Mouse (Mus musculus): ENCODE measurements around the gene Zfp687. TPM values are rescaled to one million over a fixed set of nuclear protein-coding genes. Genes with fewer than 3 reads are reported as not detected.

Gene Zfp687
- polyA plus RNA-seq, 1 experiment from 2014 or later, result 18.0 TPM

- no peaks in the 10 kb centered on the region for H3K9me3 ChIP-seq (replicated peaks; ENCODE audit: control insufficient read depth, low read length)
- DNase-seq (ENCODE audit: low spot score) (no peak), ATAC-seq (replicated peaks; ENCODE audit: insufficient number of reproducible peaks, low FRiP score, low TSS enrichment, low read depth) (no peak)
- H3K36me3 ChIP-seq (replicated peaks; ENCODE audit: control insufficient read depth, insufficient read depth, low read depth, low read length), result no peaks in the 10 kb centered on the region
- no peak overlapping the region for H3K9ac ChIP-seq (replicated peaks; ENCODE audit: low read length)
- no peak overlapping the region for H3K4me3 ChIP-seq (ENCODE audit: low read depth, low read length)
- 88% methylated on average over 3 of the region's 3 CpGs for WGBS
- no peaks in the 10 kb centered on the region for H3K4me1 ChIP-seq (ENCODE audit: control insufficient read depth, insufficient read depth, low read length)
- H3K27me3 ChIP-seq (ENCODE audit: control insufficient read depth, insufficient read depth, low read length), result no peaks in the 10 kb centered on the region
- no peak overlapping the region for H3K27ac ChIP-seq (replicated peaks; ENCODE audit: low read depth, low read length)
- H3K4me2 ChIP-seq (ENCODE audit: low read depth, low read length), result no peak overlapping the region
Measured at GRCm38 (mm10) chr3:94972552-94972951, 42.7 kb downstream of the Zfp687 start.

- H3K9me3 ChIP-seq (replicated peaks; ENCODE audit: control insufficient read depth, low read length), result no peaks in the 10 kb centered on the region
- 67% methylated on average over 1 of the region's 1 CpGs for WGBS
- H3K27me3 ChIP-seq (ENCODE audit: control insufficient read depth, insufficient read depth, low read length), result no peaks in the 10 kb centered on the region
- DNase-seq (ENCODE audit: low spot score) (no peak), ATAC-seq (replicated peaks; ENCODE audit: insufficient number of reproducible peaks, low FRiP score, low TSS enrichment, low read depth) (no peak)
- no peak overlapping the region for H3K4me2 ChIP-seq (ENCODE audit: low read depth, low read length)
- H3K4me3 ChIP-seq (ENCODE audit: low read depth, low read length), result no peak overlapping the region
- H3K27ac ChIP-seq (replicated peaks; ENCODE audit: low read depth, low read length), result no peak overlapping the region; the same call in 1 of the 2 replicates
- H3K9ac ChIP-seq (replicated peaks; ENCODE audit: low read length), result no peak overlapping the region
- H3K4me1 ChIP-seq (ENCODE audit: control insufficient read depth, insufficient read depth, low read length), result no peaks in the 10 kb centered on the region
- H3K36me3 ChIP-seq (replicated peaks; ENCODE audit: control insufficient read depth, insufficient read depth, low read depth, low read length), result no peaks in the 10 kb centered on the region
Measured at GRCm38 (mm10) chr3:94965878-94966277, 49.4 kb downstream of the Zfp687 start.

- no peak overlapping the region for H3K9ac ChIP-seq (replicated peaks; ENCODE audit: low read length)
- no peak overlapping the region for H3K4me2 ChIP-seq (ENCODE audit: low read depth, low read length)
- no peaks in the 10 kb centered on the region for H3K27me3 ChIP-seq (ENCODE audit: control insufficient read depth, insufficient read depth, low read length)
- DNase-seq (ENCODE audit: low spot score) (no peak), ATAC-seq (replicated peaks; ENCODE audit: insufficient number of reproducible peaks, low FRiP score, low TSS enrichment, low read depth) (no peak)
- no peaks in the 10 kb centered on the region for H3K36me3 ChIP-seq (replicated peaks; ENCODE audit: control insufficient read depth, insufficient read depth, low read depth, low read length)
- H3K4me1 ChIP-seq (ENCODE audit: control insufficient read depth, insufficient read depth, low read length), result no peaks in the 10 kb centered on the region
- no peaks in the 10 kb centered on the region for H3K9me3 ChIP-seq (replicated peaks; ENCODE audit: control insufficient read depth, low read length)
- H3K4me3 ChIP-seq (ENCODE audit: low read depth, low read length), result no peak overlapping the region
- 100% methylated on average over 1 of the region's 1 CpGs for WGBS
- no peak overlapping the region for H3K27ac ChIP-seq (replicated peaks; ENCODE audit: low read depth, low read length)
Measured at GRCm38 (mm10) chr3:94964989-94965388, 50.3 kb downstream of the Zfp687 start.

- no peak overlapping the region for H3K4me2 ChIP-seq (ENCODE audit: low read depth, low read length)
- 54% methylated on average over 5 of the region's 5 CpGs for WGBS
Measured at GRCm38 (mm10) chr3:94960322-94960721, 54.9 kb downstream of the Zfp687 start.

GRCm38 (mm10) chr3:94959871-94960270 is 55.4 kb downstream of the Zfp687 start:
- ATAC-seq (replicated peaks; ENCODE audit: insufficient number of reproducible peaks, low FRiP score, low TSS enrichment, low read depth), result no peak

More at GRCm38 (mm10) chr3:94960322-94960721, 54.9 kb downstream of the Zfp687 start:
- Histone ChIP-seq H3K27me3 (ENCODE audit: control insufficient read depth, insufficient read depth, low read length) (no peaks in the 10 kb centered on the region), H3K4me3 (ENCODE audit: low read depth, low read length) (no peak overlapping the region), H3K27ac (replicated peaks; ENCODE audit: low read depth, low read length) (no peak overlapping the region), H3K4me1 (ENCODE audit: control insufficient read depth, insufficient read depth, low read length) (no peaks in the 10 kb centered on the region), H3K9me3 (replicated peaks; ENCODE audit: control insufficient read depth, low read length) (no peaks in the 10 kb centered on the region), H3K9ac (replicated peaks; ENCODE audit: low read length) (no peak overlapping the region), H3K36me3 (replicated peaks; ENCODE audit: control insufficient read depth, insufficient read depth, low read depth, low read length) (peaks cover 10% of the 10 kb centered on the region)
- no peak for DNase-seq (ENCODE audit: low spot score)
- no peak for ATAC-seq (replicated peaks; ENCODE audit: insufficient number of reproducible peaks, low FRiP score, low TSS enrichment, low read depth)

GRCm38 (mm10) chr3:94958295-94958694 is 57.0 kb downstream of the Zfp687 start:
- 92% methylated on average over 8 of the region's 8 CpGs for WGBS
- H3K9me3 ChIP-seq (replicated peaks; ENCODE audit: control insufficient read depth, low read length), result no peaks in the 10 kb centered on the region
- no peak for DNase-seq (ENCODE audit: low spot score)

More at GRCm38 (mm10) chr3:94959871-94960270, 55.4 kb downstream of the Zfp687 start:
- Histone ChIP-seq H3K27me3 (ENCODE audit: control insufficient read depth, insufficient read depth, low read length) (no peaks in the 10 kb centered on the region), H3K4me1 (ENCODE audit: control insufficient read depth, insufficient read depth, low read length) (no peaks in the 10 kb centered on the region), H3K27ac (replicated peaks; ENCODE audit: low read depth, low read length) (no peak overlapping the region), H3K9ac (replicated peaks; ENCODE audit: low read length) (no peak overlapping the region), H3K4me2 (ENCODE audit: low read depth, low read length) (no peak overlapping the region), H3K4me3 (ENCODE audit: low read depth, low read length) (no peak overlapping the region), H3K36me3 (replicated peaks; ENCODE audit: control insufficient read depth, insufficient read depth, low read depth, low read length) (peaks cover 10% of the 10 kb centered on the region), H3K9me3 (replicated peaks; ENCODE audit: control insufficient read depth, low read length) (no peaks in the 10 kb centered on the region)
- DNase-seq (ENCODE audit: low spot score), result no peak
- 61% methylated on average over 8 of the region's 8 CpGs for WGBS

More at GRCm38 (mm10) chr3:94958295-94958694, 57.0 kb downstream of the Zfp687 start:
- H3K27me3 ChIP-seq (ENCODE audit: control insufficient read depth, insufficient read depth, low read length), result no peaks in the 10 kb centered on the region
- H3K36me3 ChIP-seq (replicated peaks; ENCODE audit: control insufficient read depth, insufficient read depth, low read depth, low read length), result peaks cover 10% of the 10 kb centered on the region
- no peak overlapping the region for H3K4me3 ChIP-seq (ENCODE audit: low read depth, low read length)
- ATAC-seq (replicated peaks; ENCODE audit: insufficient number of reproducible peaks, low FRiP score, low TSS enrichment, low read depth), result no peak
- H3K9ac ChIP-seq (replicated peaks; ENCODE audit: low read length), result no peak overlapping the region
- H3K4me1 ChIP-seq (ENCODE audit: control insufficient read depth, insufficient read depth, low read length), result no peaks in the 10 kb centered on the region
- no peak overlapping the region for H3K27ac ChIP-seq (replicated peaks; ENCODE audit: low read depth, low read length)
- H3K4me2 ChIP-seq (ENCODE audit: low read depth, low read length), result no peak overlapping the region

Small RNA genes lying within 50 kb of the gene (microRNA-seq; reads per million reads assigned to microRNA genes)
- gene Mir7013 (ENCODE audit: borderline number of aligned reads), result not detected

Other genes starting within 250 kb of the Zfp687 start
- gene Cgn, start 229.0 kb downstream of the Zfp687 start, polyA plus RNA-seq (2014; fragmentation: Nextera tagmentation; extraction: Ambion mirVana), result 3.3 and 4.5 TPM in 2 replicates
- 20.1 and 21.5 TPM in 2 replicates for gene Pogz, start 177.9 kb downstream of the Zfp687 start, polyA plus RNA-seq (2014; fragmentation: Nextera tagmentation; extraction: Ambion mirVana)
- gene Psmb4, start 128.5 kb downstream of the Zfp687 start, polyA plus RNA-seq (2014; fragmentation: Nextera tagmentation; extraction: Ambion mirVana), result 361 and 381 TPM in 2 replicates
- gene Selenbp1, start 82.4 kb downstream of the Zfp687 start, polyA plus RNA-seq (2014; fragmentation: Nextera tagmentation; extraction: Ambion mirVana), result 10.5 and 11.3 TPM in 2 replicates
- 10.8 and 12.5 TPM in 2 replicates for gene Rfx5, start 61.4 kb downstream of the Zfp687 start, polyA plus RNA-seq (2014; fragmentation: Nextera tagmentation; extraction: Ambion mirVana)
- gene Pi4kb, start 40.7 kb downstream of the Zfp687 start, polyA plus RNA-seq (2014; fragmentation: Nextera tagmentation; extraction: Ambion mirVana), result 25.1 and 30.1 TPM in 2 replicates
- 311 and 325 TPM in 2 replicates for gene Psmd4, start 27.2 kb upstream of the Zfp687 start, polyA plus RNA-seq (2014; fragmentation: Nextera tagmentation; extraction: Ambion mirVana)
- gene Pip5k1a, start 91.5 kb upstream of the Zfp687 start, polyA plus RNA-seq (2014; fragmentation: Nextera tagmentation; extraction: Ambion mirVana), result 15.4 and 16.1 TPM in 2 replicates
- gene Vps72, start 95.6 kb upstream of the Zfp687 start, polyA plus RNA-seq (2014; fragmentation: Nextera tagmentation; extraction: Ambion mirVana), result 229 and 232 TPM in 2 replicates
- 0.28 and 0.42 TPM in 2 replicates for gene Tmod4, start 109.0 kb upstream of the Zfp687 start, polyA plus RNA-seq (2014; fragmentation: Nextera tagmentation; extraction: Ambion mirVana)
- gene Scnm1, start 118.6 kb upstream of the Zfp687 start, polyA plus RNA-seq (2014; fragmentation: Nextera tagmentation; extraction: Ambion mirVana), result 71.8 and 84.0 TPM in 2 replicates
- gene Lysmd1, start 118.6 kb upstream of the Zfp687 start, polyA plus RNA-seq (2014; fragmentation: Nextera tagmentation; extraction: Ambion mirVana), result 13.2 and 15.1 TPM in 2 replicates
- gene Tnfaip8l2, start 126.9 kb upstream of the Zfp687 start, polyA plus RNA-seq (2014; fragmentation: Nextera tagmentation; extraction: Ambion mirVana), result 2.0 and 2.5 TPM in 2 replicates
- gene Sema6c, start 145.0 kb upstream of the Zfp687 start, polyA plus RNA-seq (2014; fragmentation: Nextera tagmentation; extraction: Ambion mirVana), result 8.6 and 9.5 TPM in 2 replicates
- gene Gabpb2, start 202.5 kb upstream of the Zfp687 start, polyA plus RNA-seq (2014; fragmentation: Nextera tagmentation; extraction: Ambion mirVana), result 5.7 and 6.7 TPM in 2 replicates
- gene Cdc42se1, start 213.3 kb upstream of the Zfp687 start, polyA plus RNA-seq (2014; fragmentation: Nextera tagmentation; extraction: Ambion mirVana), result 93.9 and 105 TPM in 2 replicates
- 52.9 and 56.9 TPM in 2 replicates for gene Mllt11, start 216.7 kb upstream of the Zfp687 start, polyA plus RNA-seq (2014; fragmentation: Nextera tagmentation; extraction: Ambion mirVana)
- 0.54 TPM in 1 of 2 replicates, not detected in the other for gene Gm128, start 226.2 kb upstream of the Zfp687 start, polyA plus RNA-seq (2014; fragmentation: Nextera tagmentation; extraction: Ambion mirVana)
- 2.9 and 4.0 TPM in 2 replicates for gene Bnipl, start 235.7 kb upstream of the Zfp687 start, polyA plus RNA-seq (2014; fragmentation: Nextera tagmentation; extraction: Ambion mirVana)

Data from embryonic facial prominence, embryonic 11.5 days (tissue).